Mouse (Mus musculus) erythroblast, embryonic 14.5 days (primary cell): ENCODE results near the gene Cnih2.

Experiments used
- GATA1 ChIP-seq: IDR thresholded peaks from 2 replicates; pipeline ENCODE4 v1.6.1; 2012; ENCODE audit warnings: low read length, inconsistent platforms, mixed read lengths
- TAL1 ChIP-seq: IDR thresholded peaks from 3 replicates; pipeline ENCODE4 v1.6.1; 2012; ENCODE audit warnings: low read length, inconsistent platforms, mixed read lengths

- no peak for TF ChIP-seq GATA1
- no peak for TF ChIP-seq TAL1
Measured at GRCm38 (mm10) chr19:5058801-5059771, 39.2 kb downstream of the Cnih2 start.
